Mouse (Mus musculus) myocyte (in vitro differentiated cells): ENCODE results near the gene Pfkfb2. TPM values are rescaled to one million over a fixed set of nuclear protein-coding genes. Genes with fewer than 3 reads are reported as not detected.

ENCODE experiments used
- H3K27me3 ChIP-seq: one replicate; pipeline ENCODE4 v1.6.1; 2011; ENCODE audit not compliant: control insufficient read depth, insufficient read depth, insufficient read length
- H3K36me3 ChIP-seq: one replicate; pipeline ENCODE4 v1.6.1; 2011; ENCODE audit not compliant: control insufficient read depth, insufficient read depth
- H3K4me2 ChIP-seq: one replicate; pipeline ENCODE4 v1.6.1; 2011; ENCODE audit warnings: low read depth, control low read depth
- H3K4me3 ChIP-seq: one replicate; pipeline ENCODE4 v1.5.1; 2011; ENCODE audit warnings: mild to moderate bottlenecking, control low read depth, moderate library complexity
- H3K79me2 ChIP-seq: one replicate; pipeline ENCODE4 v1.6.1; 2011; ENCODE audit not compliant: control insufficient read depth, insufficient read depth
- H3ac ChIP-seq: one replicate; pipeline ENCODE4 v1.6.1; 2011; ENCODE audit not compliant: control insufficient read depth, insufficient read length
- CEBPB ChIP-seq: IDR thresholded peaks from 2 replicates; pipeline ENCODE4 v1.6.1; 2011; ENCODE audit warnings: mild to moderate bottlenecking, moderate library complexity; ENCODE audit not compliant: poor library complexity, insufficient read depth, severe bottlenecking
- E2F4 ChIP-seq: IDR thresholded peaks from one replicate; pipeline ENCODE4 v1.6.1; 2011; ENCODE audit warnings: mild to moderate bottlenecking, control low read depth, moderate library complexity; ENCODE audit not compliant: insufficient read depth
- MAX ChIP-seq: IDR thresholded peaks from one replicate; pipeline ENCODE4 v1.6.1; 2011; ENCODE audit warnings: low read depth, mild to moderate bottlenecking, control low read depth
- MYOD1 ChIP-seq, 3 experiments: IDR thresholded peaks; one replicate each; pipeline ENCODE4 v1.6.1; 2011; ENCODE audit warnings: control low read depth in 2 of 3, low read depth in 2 of 3, mild to moderate bottlenecking in 2 of 3, moderate library complexity in 1 of 3; ENCODE audit not compliant: insufficient read length in 2 of 3, control insufficient read depth in 1 of 3
- MYOG ChIP-seq, 3 experiments: IDR thresholded peaks; one replicate each; pipeline ENCODE4 v1.6.1; 2011; ENCODE audit warnings: control low read depth in 2 of 3, low read depth in 2 of 3, mild to moderate bottlenecking in 2 of 3; ENCODE audit not compliant: insufficient read length in 2 of 3, control insufficient read depth in 1 of 3, insufficient read depth in 1 of 3
- POLR2A ChIP-seq: IDR thresholded peaks from one replicate; pipeline ENCODE4 v1.6.1; 2011; ENCODE audit warnings: low read depth, mild to moderate bottlenecking, control low read depth, moderate library complexity; ENCODE audit not compliant: insufficient read length
- POLR2AphosphoS2 ChIP-seq: IDR thresholded peaks from one replicate; pipeline ENCODE4 v1.6.1; 2011; ENCODE audit warnings: low read depth, control low read depth; ENCODE audit not compliant: insufficient read length
- REST ChIP-seq: IDR thresholded peaks from one replicate; pipeline ENCODE4 v1.6.1; 2011; ENCODE audit warnings: mild to moderate bottlenecking, control low read depth, moderate library complexity; ENCODE audit not compliant: insufficient read depth, insufficient read length
- SRF ChIP-seq: IDR thresholded peaks from one replicate; pipeline ENCODE4 v1.6.1; 2011; ENCODE audit warnings: low read depth; ENCODE audit not compliant: control insufficient read depth, insufficient read length
- TCF12 ChIP-seq: IDR thresholded peaks from one replicate; pipeline ENCODE4 v1.6.1; 2011; ENCODE audit warnings: mild to moderate bottlenecking, control low read depth; ENCODE audit not compliant: poor library complexity, insufficient read depth, severe bottlenecking
- TCF3 ChIP-seq: IDR thresholded peaks from one replicate; pipeline ENCODE4 v1.6.1; 2011; ENCODE audit warnings: low read depth, control low read depth; ENCODE audit not compliant: insufficient read length
- USF1 ChIP-seq: IDR thresholded peaks from one replicate; pipeline ENCODE4 v1.6.1; 2011; ENCODE audit warnings: low read depth, mild to moderate bottlenecking, control low read depth, moderate library complexity
- polyA plus RNA-seq: library from polyadenylated mRNA; unstranded; fragments of >200 nt; fragmentation: generic; extraction: Trizol; gene quantifications from one replicate; pipeline ENCODE4 v1.2.1, GENCODE M21; 2012; ENCODE audit warnings: missing spikeins

Pfkfb2 gene
- polyA plus RNA-seq, 1 experiment = 2.6 TPM

DNA sequence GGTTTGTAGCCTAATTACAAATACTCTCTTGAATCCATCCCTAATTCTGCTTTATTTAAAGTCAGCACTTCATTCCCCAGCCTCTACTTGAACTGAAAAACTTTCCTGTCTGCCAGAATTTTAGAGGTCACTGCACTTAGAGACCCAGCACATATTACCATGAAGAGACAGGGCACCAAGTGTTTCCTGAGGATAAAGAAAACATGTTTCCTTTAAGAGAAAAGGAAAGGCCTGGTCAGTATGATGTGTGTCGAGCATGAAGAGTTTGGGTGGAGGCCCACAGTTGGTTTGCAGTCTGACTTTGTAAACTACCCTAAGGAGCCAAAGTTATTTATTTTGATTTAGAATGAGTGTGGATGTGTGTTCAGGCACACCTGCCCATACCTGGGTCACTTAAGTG, 983 bp downstream of the Pfkfb2 start:
- peaks cover 15% of the 10 kb centered on the region for H3K79me2 ChIP-seq
- no peak overlapping the region for H3K4me2 ChIP-seq
- TF ChIP-seq SRF (no peak), USF1 (no peak), TCF3 (no peak), REST (no peak), MYOD1 (IDR thresholded peaks at IDR 0.05; ENCODE audit: control insufficient read depth in 1 of 3, insufficient read length in 2 of 3, low read depth in 2 of 3) (no peak)
- no peak overlapping the region for H3ac ChIP-seq
- H3K36me3 ChIP-seq = peaks cover 4% of the 10 kb centered on the region
- no peaks in the 10 kb centered on the region for H3K27me3 ChIP-seq
- H3K4me3 ChIP-seq = no peak overlapping the region

DNA sequence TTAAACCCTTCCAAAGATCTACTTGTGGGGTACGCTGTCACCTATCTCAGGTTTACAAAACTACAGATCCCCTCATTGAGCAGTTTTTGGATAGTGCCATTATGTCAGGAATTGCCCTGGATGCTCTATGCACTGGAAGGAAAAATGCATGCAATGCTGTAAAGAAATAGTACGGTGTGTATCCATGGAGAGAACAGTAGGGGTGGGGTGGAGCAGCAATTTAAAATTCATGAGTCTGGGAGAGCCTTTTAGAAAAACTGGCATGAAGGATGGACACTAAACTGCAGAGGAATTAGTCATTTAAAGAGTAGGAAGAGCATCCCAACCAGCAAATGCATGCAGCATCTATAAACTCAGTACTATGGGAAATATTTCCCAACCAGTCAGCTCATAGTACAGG, 2.7 kb downstream of the Pfkfb2 start:
- no peaks in the 10 kb centered on the region for H3K27me3 ChIP-seq
- no peak overlapping the region for H3K4me2 ChIP-seq
- H3K36me3 ChIP-seq = peaks cover 5% of the 10 kb centered on the region
- no peak for TF ChIP-seq MYOD1 (IDR thresholded peaks at IDR 0.05; ENCODE audit: control insufficient read depth in 1 of 3, insufficient read length in 2 of 3, low read depth in 2 of 3)
- no peak for TF ChIP-seq E2F4
- TF ChIP-seq POLR2AphosphoS2 = no peak
- TF ChIP-seq CEBPB = no peak
- TF ChIP-seq POLR2A = no peak
- no peak for TF ChIP-seq REST
- TF ChIP-seq USF1 = no peak
- TF ChIP-seq MAX = no peak
- TF ChIP-seq MYOG (IDR thresholded peaks at IDR 0.05; ENCODE audit: control insufficient read depth in 1 of 3, insufficient read depth in 1 of 3, insufficient read length in 2 of 3, low read depth in 2 of 3) = no peak
- no peak for TF ChIP-seq TCF3
- no peak for TF ChIP-seq SRF
- TF ChIP-seq TCF12 = no peak
- H3ac ChIP-seq = no peak overlapping the region
- no peak overlapping the region for H3K4me3 ChIP-seq
- H3K79me2 ChIP-seq = peaks cover 30% of the 10 kb centered on the region

DNA sequence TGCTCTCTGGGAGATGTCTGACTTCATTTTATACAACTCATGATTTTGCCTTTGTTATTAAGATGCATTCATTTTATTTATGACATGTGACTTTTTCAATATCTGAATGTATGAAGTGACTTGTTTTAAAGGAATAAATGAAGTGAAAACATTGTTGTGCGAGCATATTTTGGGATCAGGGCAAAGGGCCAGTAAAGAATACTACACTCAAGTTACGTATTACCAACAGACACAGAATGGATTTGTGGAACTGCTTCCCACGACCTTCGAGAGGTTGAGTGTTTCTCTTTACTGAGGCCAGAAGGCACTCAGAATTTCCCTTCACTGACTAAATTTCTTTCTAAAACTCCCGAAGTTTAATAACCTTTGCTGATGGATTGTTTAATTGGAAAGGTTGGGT, 4.8 kb downstream of the Pfkfb2 start:
- H3K27me3 ChIP-seq = no peaks in the 10 kb centered on the region
- no peak overlapping the region for H3K4me2 ChIP-seq
- TF ChIP-seq MAX (no peak), SRF (no peak), POLR2A (no peak), TCF12 (no peak), POLR2AphosphoS2 (no peak), E2F4 (no peak), MYOD1 (IDR thresholded peaks at IDR 0.05; ENCODE audit: control insufficient read depth in 1 of 3, insufficient read length in 2 of 3, low read depth in 2 of 3) (no peak), TCF3 (no peak), REST (no peak), USF1 (no peak)
- no peak overlapping the region for H3K4me3 ChIP-seq
- peaks cover 51% of the 10 kb centered on the region for H3K79me2 ChIP-seq
- H3K36me3 ChIP-seq = peaks cover 14% of the 10 kb centered on the region
- H3ac ChIP-seq = no peak overlapping the region

DNA sequence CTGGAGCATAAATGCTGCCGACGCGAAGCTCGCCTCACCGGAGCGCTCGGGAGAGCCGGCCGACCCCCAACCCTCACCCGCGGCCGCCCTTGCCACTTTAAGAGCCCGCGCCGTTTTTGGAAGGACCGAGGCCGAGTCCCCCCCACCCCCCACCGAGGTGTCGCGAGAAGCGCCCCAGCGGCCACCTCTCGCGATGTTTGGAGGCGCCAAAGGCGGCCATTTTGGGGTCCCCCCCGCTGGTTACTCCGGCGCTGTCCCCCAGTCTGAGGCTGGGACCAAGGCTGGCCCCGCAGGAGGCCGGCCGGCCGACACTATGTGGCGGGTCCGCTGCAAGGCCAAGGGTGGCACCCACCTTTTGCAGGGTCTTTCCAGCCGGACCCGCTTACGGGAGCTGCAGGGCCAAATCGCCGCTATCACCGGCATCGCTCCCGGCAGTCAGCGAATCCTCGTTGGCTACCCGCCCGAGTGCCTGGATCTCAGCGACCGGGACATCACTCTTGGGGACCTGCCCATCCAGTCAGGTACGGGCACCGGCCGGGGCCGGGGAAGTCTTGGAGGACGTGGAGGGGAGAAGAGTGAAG, 11.7 kb downstream of the Pfkfb2 start, which contains the start of gene Yod1:
Gene Yod1 (plus strand): TSS at position 37 of the 581 bp plus-strand sequence.
- H3ac ChIP-seq = peak within 1 kb of the TSS; percentile 81
- peak; percentile 76 for TF ChIP-seq POLR2AphosphoS2
- TF ChIP-seq POLR2A = peak; percentile 62
- TF ChIP-seq MYOG (IDR thresholded peaks at IDR 0.05; ENCODE audit: control insufficient read depth in 1 of 3, insufficient read depth in 1 of 3, insufficient read length in 2 of 3, low read depth in 2 of 3) = peak in 1 of 3 experiments; percentile 2
- no peak for TF ChIP-seq TCF3
- TF ChIP-seq REST = no peak
- TF ChIP-seq E2F4 = peak; percentile 35
- H3K27me3 ChIP-seq = no peaks in the 10 kb centered on the region
- H3K4me3 ChIP-seq = peak within 1 kb of the TSS; percentile 99
- H3K36me3 ChIP-seq = peaks cover 14% of the 10 kb centered on the region
- peak within 1 kb of the TSS; percentile 94 for H3K4me2 ChIP-seq
- H3K79me2 ChIP-seq = peaks cover 53% of the 10 kb centered on the region

DNA sequence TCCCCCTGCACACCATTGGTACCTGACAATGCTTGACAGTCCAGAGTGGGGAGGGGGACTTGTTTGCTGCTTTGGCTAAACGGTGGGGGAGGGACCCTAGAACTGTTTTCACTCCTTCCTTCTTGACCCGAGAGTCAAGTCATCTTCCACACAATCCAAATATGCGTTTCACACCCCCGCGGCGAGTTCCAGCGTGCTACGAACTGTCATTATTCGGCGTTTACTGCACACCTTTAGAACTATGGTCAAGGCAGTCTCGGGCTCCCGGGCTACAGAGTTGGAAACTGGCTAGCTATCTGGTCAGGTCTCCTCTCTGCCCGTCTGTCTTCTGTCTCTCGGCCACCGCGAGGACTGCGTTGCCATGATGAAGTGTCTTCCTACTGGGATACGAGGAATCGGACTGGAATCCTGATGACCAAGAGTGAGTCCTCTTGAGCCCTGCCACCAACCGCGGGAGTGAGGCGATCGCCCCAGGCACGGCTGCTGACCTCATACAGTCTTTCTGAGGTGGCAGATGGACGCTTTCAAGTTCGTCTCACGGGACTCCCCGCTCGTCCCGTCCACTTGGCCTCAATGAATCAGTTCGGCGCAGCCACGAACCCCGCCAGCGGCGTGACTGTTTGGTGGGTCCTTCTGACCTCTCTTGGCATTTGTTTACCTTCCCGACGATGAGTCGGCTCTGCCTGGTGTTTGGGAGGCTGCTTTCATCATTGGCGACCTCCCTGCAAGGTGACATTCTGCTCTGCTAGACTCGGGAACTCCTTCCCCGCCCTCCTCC, 12.4 kb downstream of the Pfkfb2 start:
- Histone ChIP-seq H3K79me2 (peaks cover 48% of the 10 kb centered on the region), H3ac (peak overlapping the region; percentile 81), H3K27me3 (no peaks in the 10 kb centered on the region), H3K36me3 (peaks cover 14% of the 10 kb centered on the region), H3K4me2 (peak overlapping the region; percentile 94), H3K4me3 (peak overlapping the region; percentile 99)
- TF ChIP-seq POLR2A (peak; percentile 43), MYOD1 (IDR thresholded peaks at IDR 0.05; ENCODE audit: control insufficient read depth in 1 of 3, insufficient read length in 2 of 3, low read depth in 2 of 3) (peak in 1 of 3 experiments; percentile 6), TCF3 (no peak)
